10 mouse cellular contexts compared by ENCODE assay signal in the genomic region with DNA sequence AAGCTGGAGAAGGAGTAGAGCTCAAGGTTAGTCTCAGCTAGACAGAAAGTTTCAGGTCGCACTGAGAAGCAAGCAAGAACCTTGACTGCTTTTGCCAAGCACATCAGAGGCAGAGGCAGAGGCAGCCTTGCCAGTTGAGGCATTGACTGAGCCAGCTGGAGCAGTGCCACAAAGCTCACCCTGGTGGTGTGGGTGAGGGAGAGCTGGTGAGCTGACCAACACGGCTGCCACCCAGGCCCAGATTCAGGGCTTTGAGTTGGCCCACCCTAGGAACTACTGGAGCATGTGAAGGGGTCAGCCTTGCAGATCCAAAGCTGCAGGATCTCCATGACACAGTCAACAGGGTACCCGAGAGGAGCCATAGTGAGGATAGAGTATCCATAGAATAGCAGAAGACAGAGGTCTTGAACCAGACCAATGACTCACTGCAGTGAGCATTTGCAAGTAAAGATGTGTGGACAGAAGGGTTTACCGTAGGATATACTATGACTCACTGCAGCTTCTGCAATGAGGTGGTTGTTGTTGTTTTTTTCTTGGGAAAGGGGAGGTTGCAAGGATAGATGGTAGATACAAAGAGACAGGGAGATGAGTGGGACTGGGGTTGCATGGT. TPM values are rescaled to one million over a fixed set of nuclear protein-coding genes. Genes with fewer than 3 reads are reported as not detected.
DNase-seq lines count a peak whose midpoint lies in the region; ATAC-seq and TF ChIP-seq lines count a peak whose summit lies in the region.
"Had no signal": no experiment of that assay in that cellular context is flagged by ENCODE, and none has a peak within 500 bp of the region (broad histone marks: within the 10 kb centered on the region; RNA-seq: fewer than 3 reads in every experiment).

No protein-coding gene starts in this region.

- no peak overlapping the region for H3K4me3 ChIP-seq in gastrocnemius, adult 2 months
- H3K4me3 ChIP-seq in lung, adult 2 months (replicated peaks; ENCODE audit: extremely low read depth, low read depth, low read length), result no peak overlapping the region
- H3K4me3 ChIP-seq: midbrain, embryonic 15.5 days had no signal

- intact Hi-C loops in gastrocnemius, adult 2 months (cut with DNase I), result no loop called here

- ATAC-seq in erythroblast, adult 5-6 weeks (replicated peaks; ENCODE audit: low FRiP score, poor library complexity, severe bottlenecking), result 0 out of 2 replicates have a peak, but pooled peaks have one; percentile 24
- ATAC-seq: midbrain, embryonic 15.5 days had no signal

- WGBS in lung, adult 2 months, result 75% methylated on average over 4 of the region's 4 CpGs

- peak overlapping the region; percentile 13; the same call in 1 of the 2 replicates for H3K27ac ChIP-seq in gastrocnemius, adult 2 months
- H3K27ac ChIP-seq: liver, embryonic 14.5 days; midbrain, embryonic 15.5 days had no signal

- no peak for TF ChIP-seq CTCF in gastrocnemius, adult 2 months (IDR thresholded peaks at IDR 0.05)
- TF ChIP-seq CTCF in lung, adult 2 months (IDR thresholded peaks at IDR 0.05; ENCODE audit: insufficient read depth, low read length), result no peak

- no peaks in the 10 kb centered on the region for H3K4me1 ChIP-seq in lung, adult 2 months (ENCODE audit: control insufficient read depth, insufficient read depth, low read length)
- H3K4me1 ChIP-seq: midbrain, embryonic 15.5 days had no signal

- peak; percentile 76 for DNase-seq in gastrocnemius, adult 2 months
- no peak for DNase-seq in gastrocnemius, adult 8-10 months (ENCODE audit: low spot score in 2 of 2)
- DNase-seq in ovary, postnatal 14 days (ENCODE audit: low spot score), result peak; percentile 18
- no peak for DNase-seq in ovary, adult 18-20 months (ENCODE audit: low spot score)
- DNase-seq in skeletal muscle tissue, adult 2 months (ENCODE audit: low read depth, low spot score), result peak; percentile 63
- DNase-seq in lung, adult 2 months, result no peak
- no peak for DNase-seq in thymus, postnatal 25 days

- TF ChIP-seq POLR2A in lung, adult 2 months (IDR thresholded peaks at IDR 0.05; ENCODE audit: borderline replicate concordance, extremely low read depth, low read depth, low read length), result no peak

RNA-seq across cellular contexts. Expression of a gene that starts 2.8 kb away (rescaled TPM):
- 1 to 10 TPM; 6.3 TPM for total RNA-seq in gastrocnemius, adult 2 months (2021)
- 1 to 10 TPM; 5.1 to 8.9 (median 6.0) TPM for total RNA-seq in gastrocnemius, adult 8-10 months (2022)
- 20.7 and 20.9 TPM in 2 replicates for total RNA-seq in erythroblast, adult 5-6 weeks (2015; ENCODE audit: low replicate concordance)
- 48.6 and 48.8 TPM in 2 replicates for total RNA-seq in erythroblast, adult 5-6 weeks (2017; ENCODE audit: low replicate concordance)
- polyA plus RNA-seq in lung, adult 2 months (2012; rRNA removed), result 0.86 and 1.3 TPM in 2 replicates

Comparison
In these comparisons a context has a peak if more than half of its experiments do, and no peak if none do; other contexts are left out.
1. DNase-seq: peak in gastrocnemius, adult 2 months (single experiment), ovary, postnatal 14 days (single experiment) and skeletal muscle tissue, adult 2 months (single experiment); none in gastrocnemius, adult 8-10 months (0 of 2), ovary, adult 18-20 months (single experiment), lung, adult 2 months (single experiment) and thymus, postnatal 25 days (single experiment).